Mouse (Mus musculus) CD8-positive naive resting alpha-beta T cell, adult 2 months (primary cell): Measurements from ENCODE around the gene Grik4.
"Not testable (repeated sequence)": the region's sequence is repeated elsewhere in the genome, so short reads cannot be mapped to it uniquely, and the experiment has no call there.

Experiments used
- DNase-seq, 2 experiments: peaks; one replicate each; pipeline ENCODE4 v3.0.0; 2022; ENCODE audit warnings: low read depth in 2 of 2, low spot score in 2 of 2

Gene Grik4

GRCm38 (mm10) chr9:42943781-42944535, at the start of gene Grik4:
Gene Grik4, minus strand, starts transcription at chr9:42944493.
- no peak for DNase-seq

DNA sequence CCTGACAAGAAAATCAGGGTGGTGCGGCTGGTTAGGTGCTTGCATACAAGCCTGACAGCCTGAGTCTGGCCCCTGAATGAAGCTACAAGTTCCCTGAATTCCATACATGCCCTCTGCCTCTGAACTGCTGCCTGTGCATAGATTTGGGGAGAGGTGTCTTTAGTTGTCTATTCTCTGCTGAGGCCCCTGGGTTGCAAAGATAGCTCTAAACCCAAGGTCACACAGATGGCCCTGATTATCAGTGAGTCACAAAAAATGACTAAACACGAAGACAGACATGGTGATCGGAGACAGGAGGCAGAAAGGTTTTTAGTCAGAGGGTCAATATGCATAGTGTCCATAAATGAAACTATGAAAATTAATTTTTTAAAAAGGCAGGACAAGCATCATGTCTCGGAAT, 49.4 kb upstream of the Grik4 start:
- no peak for DNase-seq

DNA sequence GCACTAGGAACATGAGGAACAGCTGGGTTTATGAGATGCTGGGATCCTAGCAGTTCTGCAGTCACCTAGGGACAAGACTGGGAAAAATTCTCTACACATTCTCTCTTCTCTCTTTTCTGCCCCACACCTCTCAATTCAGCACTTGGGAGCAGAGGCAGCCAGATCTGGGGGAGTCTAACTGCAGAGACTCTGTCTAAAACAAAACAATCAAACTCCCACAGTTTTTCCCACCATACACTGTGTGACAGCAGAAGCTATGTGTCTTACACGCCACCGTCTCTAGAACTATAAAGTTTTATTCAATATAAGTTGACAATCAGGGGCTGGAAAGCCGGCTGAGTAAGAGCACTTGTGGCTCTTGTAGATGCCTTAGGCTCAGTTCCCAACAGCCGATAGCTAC, 43.7 kb upstream of the Grik4 start:
- DNase-seq = no peak

DNA sequence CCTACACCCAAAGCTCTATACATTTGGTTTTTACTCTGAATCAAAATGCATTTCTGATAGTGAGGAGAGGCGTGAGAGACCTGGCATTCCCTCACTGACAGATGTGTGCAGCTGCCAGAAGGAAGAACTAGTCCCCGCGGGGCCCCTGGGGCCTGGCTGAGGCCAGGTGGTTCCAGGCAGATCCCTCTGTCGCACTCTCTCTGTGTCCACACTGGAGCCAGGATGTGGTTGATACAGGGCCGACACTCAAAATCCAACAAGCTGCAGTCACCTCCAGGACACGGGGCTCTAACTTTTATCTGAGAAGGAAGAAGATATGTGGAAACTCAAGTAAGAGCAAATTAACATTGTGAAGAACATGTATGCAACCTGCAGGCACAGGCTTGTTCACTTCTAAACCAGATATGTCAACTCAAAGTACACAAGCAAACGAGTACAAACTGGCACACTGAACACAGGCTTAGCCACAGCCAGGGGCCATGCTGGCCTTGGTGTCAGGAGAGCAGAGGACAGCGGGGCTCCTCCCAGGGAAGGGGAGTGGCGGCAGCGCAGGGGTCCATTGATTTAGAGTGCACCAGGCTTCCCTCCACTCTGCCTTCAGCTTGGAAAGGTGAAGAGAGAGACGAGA, 24.7 kb upstream of the Grik4 start:
- no peak for DNase-seq

DNA sequence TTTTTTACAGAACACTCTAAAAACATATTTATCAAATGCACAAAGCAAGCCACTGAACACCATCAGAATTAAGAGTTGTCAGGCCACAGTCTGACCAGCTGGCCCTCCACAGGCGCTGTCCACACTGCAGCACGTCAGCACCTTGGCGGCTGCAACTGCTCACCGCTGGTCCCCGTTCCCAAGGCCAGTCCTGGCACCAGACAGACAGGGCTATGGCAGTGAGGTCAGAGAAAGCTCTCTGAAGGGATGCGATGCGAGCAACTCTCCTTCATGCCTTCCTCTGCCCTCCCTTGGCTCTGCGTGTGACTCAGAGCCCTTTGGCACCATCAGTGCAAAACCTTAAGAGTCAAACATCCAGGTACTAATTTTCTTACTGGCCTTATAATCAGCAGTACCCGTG, 23.4 kb upstream of the Grik4 start:
- no peak for DNase-seq

DNA sequence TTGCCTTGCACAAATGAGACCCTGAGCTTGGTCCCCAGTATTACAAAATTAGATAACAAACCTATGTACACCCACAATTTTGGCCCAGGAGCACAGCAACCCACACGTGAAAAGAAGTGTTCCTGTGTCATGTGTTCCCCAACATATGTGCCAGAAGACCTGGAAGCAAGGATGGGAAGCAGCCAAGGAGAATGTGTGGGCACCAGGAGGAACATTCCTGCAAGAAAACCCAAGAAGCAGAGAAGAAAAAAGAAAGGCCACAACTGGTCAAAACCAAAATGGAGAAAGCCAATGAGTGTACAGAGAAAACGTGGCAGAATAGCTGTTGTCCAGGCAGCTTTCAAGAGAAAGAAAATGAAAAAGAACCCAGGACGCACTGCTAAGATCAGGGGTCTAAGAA, 20.5 kb upstream of the Grik4 start:
- not testable (repeated sequence) for DNase-seq

- no peak for DNase-seq
Measured at GRCm38 (mm10) chr9:42964366-42964765, 20.1 kb upstream of the Grik4 start.

GRCm38 (mm10) chr9:42962506-42962905, 18.2 kb upstream of the Grik4 start:
- no peak for DNase-seq

DNA sequence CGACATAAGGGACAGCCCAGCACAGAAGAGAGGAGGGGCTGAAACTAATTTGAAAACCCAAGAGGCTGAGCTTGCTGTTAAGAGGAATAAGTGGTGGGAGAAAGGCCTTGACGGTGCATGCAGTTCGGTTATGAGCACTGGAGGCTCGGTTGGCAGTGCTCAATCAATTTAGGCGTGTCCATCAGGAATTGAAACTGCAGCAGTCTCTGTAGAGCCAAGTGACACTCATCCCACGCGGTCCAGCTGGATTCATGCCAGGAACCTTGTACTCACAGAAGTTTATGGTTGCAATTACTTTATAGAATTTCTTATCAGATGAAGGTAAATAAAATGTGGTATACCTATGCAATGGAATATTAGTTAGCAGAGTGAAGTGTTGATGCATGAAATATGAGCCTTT, 14.1 kb upstream of the Grik4 start:
- DNase-seq = no peak

DNA sequence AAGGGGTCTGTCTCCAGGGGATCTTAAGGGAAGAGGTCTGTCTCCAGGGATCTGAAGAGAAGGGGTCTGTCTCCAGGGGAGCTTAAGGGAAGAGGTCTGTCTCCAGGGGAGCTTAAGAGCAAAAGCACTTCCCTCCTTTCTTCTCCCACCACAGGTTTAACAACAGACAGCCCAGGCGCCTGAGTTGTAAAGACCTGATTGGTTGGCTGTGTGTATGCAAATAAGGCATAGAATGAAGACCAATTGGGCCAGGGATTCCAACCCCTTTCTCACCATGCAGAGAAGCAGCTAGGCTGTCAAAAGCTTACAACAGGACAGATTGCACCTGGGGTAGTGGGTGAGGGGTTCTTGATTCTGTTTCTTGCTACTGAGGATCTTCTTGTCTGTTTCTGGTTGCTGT, 4.1 kb upstream of the Grik4 start:
- no peak for DNase-seq

- DNase-seq = no peak
Measured at GRCm38 (mm10) chr9:42945174-42945573, 881 bp upstream of the Grik4 start.

GRCm38 (mm10) chr9:42944536-42945006, 278 bp upstream of the Grik4 start:
- DNase-seq = peak; percentile 55 to 59

DNA sequence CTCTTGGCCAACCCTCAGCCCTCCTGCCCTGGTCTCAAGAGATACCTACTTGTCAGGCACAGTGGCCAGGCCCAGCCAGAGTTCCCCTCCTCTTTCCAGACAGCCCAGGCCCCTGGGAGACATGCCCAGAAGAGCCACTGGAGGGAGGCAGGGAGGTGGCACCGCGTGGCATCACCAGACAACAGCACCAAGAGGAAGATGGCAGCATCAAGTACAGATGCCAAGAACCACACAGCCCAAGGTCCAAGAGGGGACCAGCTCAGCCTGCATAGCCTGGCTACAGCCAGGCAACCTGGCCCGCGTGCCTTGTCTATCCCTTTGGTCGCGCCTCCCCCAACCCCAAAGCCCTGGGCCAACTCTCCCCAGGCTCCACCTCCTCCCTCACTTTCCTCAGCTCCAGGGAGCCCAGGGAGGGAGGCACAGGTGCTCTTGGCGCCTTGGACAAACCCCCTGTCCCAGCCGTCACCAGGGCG, 1.2 kb downstream of the Grik4 start:
- DNase-seq = no peak

DNA sequence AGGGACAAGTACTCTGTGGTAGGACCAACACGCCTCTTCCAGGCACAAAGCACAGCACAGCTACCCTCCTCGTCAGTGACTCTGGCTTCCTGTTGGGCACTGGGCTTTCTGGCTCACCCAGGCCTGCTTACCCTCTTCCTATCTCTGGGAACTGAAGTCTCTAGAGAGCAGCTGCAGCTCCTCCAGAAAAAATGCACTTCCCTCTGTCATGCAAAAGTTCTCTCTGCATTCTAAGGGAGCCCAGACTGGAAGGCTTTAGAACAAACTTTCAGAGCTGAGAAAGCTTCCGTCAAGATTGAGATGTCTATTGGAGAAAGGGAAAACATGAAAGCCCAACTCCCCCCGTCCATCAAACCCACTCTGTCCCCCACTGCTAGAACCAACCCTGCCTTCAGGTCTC, 2.1 kb downstream of the Grik4 start:
- DNase-seq = no peak

DNA sequence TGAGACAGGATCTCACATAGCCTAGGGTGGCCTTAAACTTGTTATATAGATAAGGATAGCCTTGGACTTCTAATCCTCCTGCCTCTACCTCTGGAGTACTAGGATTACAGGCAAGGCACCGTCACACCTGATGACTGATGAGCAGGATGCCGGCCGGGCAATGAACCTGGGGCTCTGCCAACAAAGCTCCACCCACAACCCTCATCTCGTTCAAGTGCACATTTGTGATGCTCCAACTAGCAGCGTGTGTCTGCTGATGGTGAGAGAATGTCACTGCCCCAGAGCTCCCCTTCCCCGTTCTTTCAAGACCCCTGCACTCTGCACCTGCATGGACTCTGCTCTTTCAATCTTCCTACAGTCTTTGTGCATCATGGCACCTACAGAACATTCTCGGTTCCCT, 12.1 kb downstream of the Grik4 start:
- DNase-seq = no peak

- DNase-seq = no peak
Measured at GRCm38 (mm10) chr9:42927498-42927897, 16.8 kb downstream of the Grik4 start.

DNA sequence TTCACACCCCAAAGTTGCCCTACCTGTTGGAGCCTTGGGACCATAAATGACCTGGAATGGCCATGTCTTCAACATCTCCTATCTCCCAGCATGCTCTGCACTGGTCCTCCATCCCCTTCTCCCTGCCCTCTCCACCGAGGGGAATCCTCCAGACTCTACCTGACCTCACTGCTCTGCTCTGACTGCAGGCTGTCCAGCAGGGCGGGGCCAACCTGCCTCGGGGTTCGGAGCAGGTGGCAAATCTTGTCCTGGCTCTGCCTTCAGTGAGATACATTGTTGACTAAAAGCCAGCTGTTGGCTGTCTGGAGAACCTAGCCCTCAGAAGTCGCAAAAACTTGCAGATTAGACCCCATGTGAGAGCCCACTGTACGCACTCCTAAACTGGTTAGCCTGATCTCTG, 17.7 kb downstream of the Grik4 start:
- no peak for DNase-seq

DNA sequence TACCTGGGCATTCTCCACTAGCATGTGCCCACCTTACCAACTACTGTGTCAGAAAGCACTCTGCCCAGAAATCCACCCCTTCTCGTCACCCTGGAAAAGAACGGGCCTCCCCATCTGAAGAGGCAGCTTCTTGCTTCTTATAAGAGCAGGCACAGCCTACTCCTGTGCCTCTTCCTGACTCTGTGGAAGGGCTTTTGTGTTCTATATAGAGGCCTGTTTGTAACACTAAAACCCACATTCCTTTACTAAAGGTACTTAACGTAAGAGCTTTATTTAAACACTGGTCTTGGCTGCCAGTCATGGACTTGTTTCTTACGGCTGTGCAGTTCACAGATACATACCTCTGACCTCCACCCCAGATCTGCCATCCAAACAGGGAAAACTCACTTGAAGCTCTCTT, 22.5 kb downstream of the Grik4 start:
- DNase-seq = no peak

DNA sequence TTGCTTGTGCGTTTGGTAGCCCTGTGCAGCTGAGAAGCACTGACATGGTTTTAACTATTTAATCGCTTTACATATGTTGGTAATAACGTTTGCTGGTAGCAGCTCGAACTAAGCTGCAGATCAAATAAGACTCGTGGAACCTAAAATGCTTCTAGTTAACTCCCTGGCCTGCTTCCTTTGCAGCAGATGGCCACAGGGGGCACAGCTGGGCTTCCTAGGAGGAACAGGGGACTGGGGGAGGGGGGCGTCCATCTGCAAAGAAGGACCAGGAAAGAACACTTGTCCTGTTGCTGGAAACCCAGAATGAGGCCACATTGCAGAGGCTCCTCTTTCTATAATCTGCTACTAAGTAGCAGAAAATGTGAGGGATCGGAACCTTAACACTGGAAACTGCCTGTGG, 24.1 kb downstream of the Grik4 start:
- no peak for DNase-seq

DNA sequence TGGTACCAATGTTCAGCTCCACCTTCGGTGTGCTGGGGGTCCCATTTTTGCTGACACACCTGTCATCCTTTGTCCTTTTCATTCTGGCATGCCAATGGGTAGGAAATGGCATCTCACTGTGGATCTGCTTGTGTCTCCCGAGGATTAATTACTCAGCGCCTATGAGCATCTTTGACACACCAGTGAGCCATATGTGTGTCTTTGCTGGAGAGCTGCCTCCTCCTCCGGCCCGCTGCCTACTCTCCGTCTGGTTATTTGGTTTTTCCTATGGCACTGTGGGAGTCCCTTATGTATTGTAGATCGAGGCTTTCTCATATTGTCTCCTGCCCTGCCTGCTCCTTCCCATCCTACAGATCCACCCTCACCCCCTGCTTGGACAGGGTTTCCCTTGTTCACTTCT, 26.4 kb downstream of the Grik4 start:
- DNase-seq = no peak

GRCm38 (mm10) chr9:42913201-42913600, 31.1 kb downstream of the Grik4 start:
- no peak for DNase-seq

GRCm38 (mm10) chr9:42908657-42909313, 35.5 kb downstream of the Grik4 start:
- no peak for DNase-seq
